Mouse (Mus musculus): Measurements from ENCODE around the gene Hebp2. TPM values are rescaled to one million over a fixed set of nuclear protein-coding genes. Genes with fewer than 3 reads are reported as not detected.
A peak's percentile ranks its signal among the peaks of the same experiment; 100 is the strongest.
"Not testable (repeated sequence)": the region's sequence is repeated elsewhere in the genome, so short reads cannot be mapped to it uniquely, and the experiment has no call there.

Hebp2 gene
- 10.8 and 11.7 TPM in 2 replicates for polyA plus RNA-seq (2015; fragmentation: Nextera tagmentation; extraction: Ambion mirVana)

DNA sequence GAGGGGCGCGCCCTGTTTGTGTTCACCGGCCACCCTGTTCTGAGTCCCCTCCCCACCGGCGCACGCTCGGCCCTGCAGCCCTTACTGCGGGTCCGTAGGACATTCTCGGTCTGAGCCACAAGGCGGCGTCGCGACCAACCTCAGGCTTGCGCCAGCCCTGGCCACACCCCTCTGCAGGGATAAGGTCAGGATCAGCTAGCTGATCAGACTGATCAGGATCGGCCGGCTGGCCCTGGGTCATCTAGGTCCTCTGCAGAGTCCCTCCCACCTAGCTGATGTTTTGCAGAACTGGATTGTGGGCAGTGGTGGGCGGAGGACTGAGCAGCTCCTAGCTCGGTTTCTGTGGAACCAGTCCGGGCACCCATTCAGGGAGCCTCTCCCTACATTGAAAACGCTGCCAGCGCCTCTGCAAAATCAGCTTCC, at the start of gene Hebp2:
Gene Hebp2 (minus strand): TSS at position 264 of the 423 bp plus-strand sequence.
- under 1% methylated on average over 22 of the region's 22 CpGs for WGBS
- Histone ChIP-seq H3K27me3 (ENCODE audit: control insufficient read depth, insufficient read depth, low read depth, low read length) (no peaks in the 10 kb centered on the region), H3K27ac (ENCODE audit: low read length) (peak within 1 kb of the TSS; percentile 61), H3K4me3 (ENCODE audit: low read depth, low read length) (peak within 1 kb of the TSS; percentile 67), H3K9me3 (replicated peaks; ENCODE audit: control insufficient read depth, low read length, poor library complexity, severe bottlenecking) (no peaks in the 10 kb centered on the region), H3K4me1 (ENCODE audit: control insufficient read depth, insufficient read depth, low read length) (peaks cover 4% of the 10 kb centered on the region), H3K4me2 (ENCODE audit: low read length) (peak within 1 kb of the TSS; percentile 93), H3K36me3 (ENCODE audit: control insufficient read depth, insufficient read depth, low read length) (no peaks in the 10 kb centered on the region), H3K9ac (ENCODE audit: low read depth, low read length) (peak within 1 kb of the TSS; percentile 87)
- ATAC-seq = peak; percentile 89

DNA sequence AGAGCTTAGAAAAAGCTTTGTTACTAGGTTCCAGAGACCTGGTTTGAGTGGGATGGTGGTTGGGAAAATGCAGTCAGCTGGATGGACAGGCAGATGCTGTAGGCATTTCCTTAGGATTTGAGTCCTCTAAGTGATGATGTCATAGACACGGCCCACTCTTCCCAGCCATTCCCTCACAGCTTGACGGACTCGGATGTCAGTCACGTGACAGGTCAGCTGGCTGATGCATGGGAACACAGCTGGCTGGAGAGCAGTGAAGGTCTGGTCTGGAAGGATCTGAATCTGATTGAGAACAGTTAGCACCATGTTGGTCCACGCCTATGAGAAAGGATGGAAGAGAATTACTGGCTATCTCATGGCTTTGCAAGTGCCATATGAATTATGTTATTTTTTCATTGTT, 43.6 kb upstream of the Hebp2 start:
- Histone ChIP-seq H3K9ac (ENCODE audit: low read depth, low read length) (no peak overlapping the region), H3K4me3 (ENCODE audit: low read depth, low read length) (no peak overlapping the region), H3K27me3 (ENCODE audit: control insufficient read depth, insufficient read depth, low read depth, low read length) (no peaks in the 10 kb centered on the region), H3K27ac (ENCODE audit: low read length) (no peak overlapping the region), H3K9me3 (replicated peaks; ENCODE audit: control insufficient read depth, low read length, poor library complexity, severe bottlenecking) (no peaks in the 10 kb centered on the region), H3K36me3 (ENCODE audit: control insufficient read depth, insufficient read depth, low read length) (peaks cover 30% of the 10 kb centered on the region), H3K4me2 (ENCODE audit: low read length) (no peak overlapping the region), H3K4me1 (ENCODE audit: control insufficient read depth, insufficient read depth, low read length) (no peaks in the 10 kb centered on the region)
- no peak for ATAC-seq
- 89% methylated on average over 5 of the region's 5 CpGs for WGBS

GRCm38 (mm10) chr10:18584188-18584587, 38.3 kb upstream of the Hebp2 start:
- H3K4me2 ChIP-seq (ENCODE audit: low read length) = no peak overlapping the region
- H3K36me3 ChIP-seq (ENCODE audit: control insufficient read depth, insufficient read depth, low read length) = peaks cover 7% of the 10 kb centered on the region; the same call in 1 of the 2 replicates
- no peak overlapping the region for H3K9ac ChIP-seq (ENCODE audit: low read depth, low read length)
- no peaks in the 10 kb centered on the region for H3K4me1 ChIP-seq (ENCODE audit: control insufficient read depth, insufficient read depth, low read length)
- H3K27me3 ChIP-seq (ENCODE audit: control insufficient read depth, insufficient read depth, low read depth, low read length) = no peaks in the 10 kb centered on the region
- no peak for ATAC-seq
- 2% methylated on average over 7 of the region's 7 CpGs for WGBS
- H3K9me3 ChIP-seq (replicated peaks; ENCODE audit: control insufficient read depth, low read length, poor library complexity, severe bottlenecking) = no peaks in the 10 kb centered on the region
- H3K4me3 ChIP-seq (ENCODE audit: low read depth, low read length) = no peak overlapping the region
- H3K27ac ChIP-seq (ENCODE audit: low read length) = no peak overlapping the region

DNA sequence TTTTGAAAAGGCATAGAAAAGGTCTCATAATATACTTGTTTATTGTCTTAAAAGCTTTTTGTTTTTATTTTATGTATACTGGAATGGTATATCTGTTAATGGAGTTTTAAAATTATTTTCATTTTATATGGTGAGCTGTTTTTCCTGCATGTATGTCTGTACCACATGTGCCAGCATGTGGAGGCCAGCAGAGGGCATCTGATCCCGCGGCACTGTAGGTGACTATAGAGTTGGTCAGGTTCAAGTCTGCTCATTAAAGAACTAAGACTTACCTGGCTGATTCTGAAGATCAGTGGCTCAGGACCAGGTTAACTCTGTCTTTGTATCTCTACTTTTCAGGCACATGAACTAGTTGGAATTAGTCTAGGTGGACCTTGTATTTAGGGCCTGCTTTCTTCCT, 26.7 kb upstream of the Hebp2 start:
- 65% methylated on average over 2 of the region's 2 CpGs for WGBS
- H3K4me3 ChIP-seq (ENCODE audit: low read depth, low read length) = no peak overlapping the region

GRCm38 (mm10) chr10:18562940-18563339, 17.1 kb upstream of the Hebp2 start:
- peak; percentile 68; the same call in 1 of the 2 replicates for ATAC-seq
- no peak overlapping the region for H3K9ac ChIP-seq (ENCODE audit: low read depth, low read length)
- H3K27me3 ChIP-seq (ENCODE audit: control insufficient read depth, insufficient read depth, low read depth, low read length) = no peaks in the 10 kb centered on the region
- no peak overlapping the region for H3K4me2 ChIP-seq (ENCODE audit: low read length)
- H3K36me3 ChIP-seq (ENCODE audit: control insufficient read depth, insufficient read depth, low read length) = no peaks in the 10 kb centered on the region
- H3K4me3 ChIP-seq (ENCODE audit: low read depth, low read length) = no peak overlapping the region
- no peaks in the 10 kb centered on the region for H3K9me3 ChIP-seq (replicated peaks; ENCODE audit: control insufficient read depth, low read length, poor library complexity, severe bottlenecking)
- H3K27ac ChIP-seq (ENCODE audit: low read length) = no peak overlapping the region
- 6% methylated on average over 4 of the region's 4 CpGs for WGBS
- no peaks in the 10 kb centered on the region for H3K4me1 ChIP-seq (ENCODE audit: control insufficient read depth, insufficient read depth, low read length)

More for the DNA sequence above, 26.7 kb upstream of the Hebp2 start:
- no peak overlapping the region for H3K9ac ChIP-seq (ENCODE audit: low read depth, low read length)
- H3K4me1 ChIP-seq (ENCODE audit: control insufficient read depth, insufficient read depth, low read length) = no peaks in the 10 kb centered on the region
- no peaks in the 10 kb centered on the region for H3K27me3 ChIP-seq (ENCODE audit: control insufficient read depth, insufficient read depth, low read depth, low read length)
- H3K9me3 ChIP-seq (replicated peaks; ENCODE audit: control insufficient read depth, low read length, poor library complexity, severe bottlenecking) = no peaks in the 10 kb centered on the region
- no peak overlapping the region for H3K27ac ChIP-seq (ENCODE audit: low read length)
- H3K4me2 ChIP-seq (ENCODE audit: low read length) = no peak overlapping the region
- H3K36me3 ChIP-seq (ENCODE audit: control insufficient read depth, insufficient read depth, low read length) = no peaks in the 10 kb centered on the region
- no peak for ATAC-seq

- Histone ChIP-seq H3K4me1 (ENCODE audit: control insufficient read depth, insufficient read depth, low read length) (no peaks in the 10 kb centered on the region), H3K27ac (ENCODE audit: low read length) (no peak overlapping the region), H3K36me3 (ENCODE audit: control insufficient read depth, insufficient read depth, low read length) (no peaks in the 10 kb centered on the region), H3K4me2 (ENCODE audit: low read length) (no peak overlapping the region), H3K4me3 (ENCODE audit: low read depth, low read length) (no peak overlapping the region), H3K9me3 (replicated peaks; ENCODE audit: control insufficient read depth, low read length, poor library complexity, severe bottlenecking) (no peaks in the 10 kb centered on the region), H3K9ac (ENCODE audit: low read depth, low read length) (no peak overlapping the region), H3K27me3 (ENCODE audit: control insufficient read depth, insufficient read depth, low read depth, low read length) (no peaks in the 10 kb centered on the region)
- ATAC-seq = no peak
- 52% methylated on average over 5 of the region's 5 CpGs for WGBS
Observed at GRCm38 (mm10) chr10:18561445-18561844, 15.6 kb upstream of the Hebp2 start.

GRCm38 (mm10) chr10:18559076-18559475, 13.2 kb upstream of the Hebp2 start:
- not testable (repeated sequence) for H3K9ac ChIP-seq (ENCODE audit: low read depth, low read length)

DNA sequence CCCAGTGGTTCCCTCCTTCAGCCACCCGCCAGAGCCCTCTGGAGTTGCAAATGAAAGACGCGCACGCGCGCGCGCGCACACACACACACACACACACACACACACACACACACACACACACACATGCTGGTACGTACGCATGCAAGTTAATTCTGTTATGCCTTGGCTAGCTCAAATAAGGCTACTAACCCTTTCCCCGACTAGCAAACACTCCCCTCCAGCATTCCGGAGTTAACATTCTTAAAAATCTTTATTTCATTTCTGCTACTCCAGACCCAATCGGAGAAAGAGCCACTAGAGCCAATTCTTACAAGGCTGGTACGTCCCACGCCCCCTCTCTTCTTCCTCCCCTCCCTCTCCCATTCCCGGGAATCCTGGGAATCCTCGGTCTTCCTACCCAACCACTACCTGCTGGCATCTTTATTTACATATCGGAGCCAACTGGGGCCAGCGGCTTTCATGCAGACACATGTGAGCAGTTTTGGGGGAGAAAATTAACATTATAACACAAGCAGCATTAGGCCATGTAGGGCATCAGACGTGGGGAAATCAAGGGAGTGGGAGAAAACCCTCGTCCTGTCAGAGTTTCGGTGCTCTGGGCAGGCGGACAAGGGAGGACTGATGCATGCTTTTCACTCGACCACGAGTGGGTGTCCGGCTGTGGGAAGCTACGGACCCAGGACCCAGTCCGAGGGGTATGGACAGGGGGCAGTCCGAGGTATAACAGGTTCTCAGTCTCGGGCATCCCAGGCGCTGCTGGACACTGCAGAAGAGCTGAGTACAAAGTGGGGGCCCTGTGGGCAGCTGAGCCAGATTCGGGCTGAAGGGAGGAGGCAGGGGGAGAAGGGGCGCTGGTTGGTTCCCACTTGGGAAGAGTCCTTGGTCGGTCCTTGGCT, 3.7 kb upstream of the Hebp2 start:
- H3K36me3 ChIP-seq (ENCODE audit: control insufficient read depth, insufficient read depth, low read length) = no peaks in the 10 kb centered on the region
- H3K4me3 ChIP-seq (ENCODE audit: low read depth, low read length) = peak overlapping the region; percentile 40
- peak overlapping the region; percentile 19 for H3K27ac ChIP-seq (ENCODE audit: low read length)
- H3K9me3 ChIP-seq (replicated peaks; ENCODE audit: control insufficient read depth, low read length, poor library complexity, severe bottlenecking) = no peaks in the 10 kb centered on the region
- H3K9ac ChIP-seq (ENCODE audit: low read depth, low read length) = peak overlapping the region; percentile 52
- WGBS = 3% methylated on average over 35 of the region's 35 CpGs
- H3K4me2 ChIP-seq (ENCODE audit: low read length) = peak overlapping the region; percentile 61
- peaks cover 4% of the 10 kb centered on the region for H3K4me1 ChIP-seq (ENCODE audit: control insufficient read depth, insufficient read depth, low read length)
- ATAC-seq = peak; percentile 74
- H3K27me3 ChIP-seq (ENCODE audit: control insufficient read depth, insufficient read depth, low read depth, low read length) = no peaks in the 10 kb centered on the region

More at GRCm38 (mm10) chr10:18559076-18559475, 13.2 kb upstream of the Hebp2 start:
- 90% methylated on average over 9 of the region's 9 CpGs for WGBS
- H3K4me3 ChIP-seq (ENCODE audit: low read depth, low read length); H3K4me2 ChIP-seq (ENCODE audit: low read length); H3K9me3 ChIP-seq (replicated peaks; ENCODE audit: control insufficient read depth, low read length, poor library complexity, severe bottlenecking); H3K4me1 ChIP-seq (ENCODE audit: control insufficient read depth, insufficient read depth, low read length); H3K27ac ChIP-seq (ENCODE audit: low read length); H3K36me3 ChIP-seq (ENCODE audit: control insufficient read depth, insufficient read depth, low read length); H3K27me3 ChIP-seq (ENCODE audit: control insufficient read depth, insufficient read depth, low read depth, low read length); ATAC-seq: not testable (repeated sequence)

DNA sequence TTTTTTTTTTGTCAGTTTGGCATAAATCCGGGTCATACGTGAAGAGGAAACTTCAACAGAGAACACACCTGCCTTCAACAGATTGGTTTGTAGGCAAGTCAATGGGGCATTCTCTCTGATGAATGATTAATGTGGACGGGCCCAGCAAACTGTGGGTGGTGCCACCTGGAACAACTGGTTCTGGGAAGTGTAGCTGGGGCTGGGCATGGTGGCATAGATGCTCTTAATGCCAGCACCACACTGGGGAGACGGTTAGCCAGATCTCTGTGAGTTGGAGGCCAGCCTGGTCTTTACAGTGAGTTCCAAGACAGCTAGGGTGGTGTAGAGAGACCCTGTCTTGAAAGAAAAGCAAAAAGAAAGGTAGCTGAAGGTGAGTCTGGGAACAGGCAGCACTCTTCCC, 1.5 kb upstream of the Hebp2 start:
- no peak overlapping the region for H3K4me2 ChIP-seq (ENCODE audit: low read length)
- H3K9me3 ChIP-seq (replicated peaks; ENCODE audit: control insufficient read depth, low read length, poor library complexity, severe bottlenecking) = no peaks in the 10 kb centered on the region
- H3K27me3 ChIP-seq (ENCODE audit: control insufficient read depth, insufficient read depth, low read depth, low read length) = no peaks in the 10 kb centered on the region
- H3K27ac ChIP-seq (ENCODE audit: low read length) = no peak overlapping the region
- H3K4me3 ChIP-seq (ENCODE audit: low read depth, low read length) = no peak overlapping the region
- 84% methylated on average over 4 of the region's 4 CpGs for WGBS
- no peak for ATAC-seq
- H3K9ac ChIP-seq (ENCODE audit: low read depth, low read length) = no peak overlapping the region
- H3K4me1 ChIP-seq (ENCODE audit: control insufficient read depth, insufficient read depth, low read length) = peaks cover 4% of the 10 kb centered on the region
- H3K36me3 ChIP-seq (ENCODE audit: control insufficient read depth, insufficient read depth, low read length) = no peaks in the 10 kb centered on the region
